Mouse (Mus musculus) forebrain, embryonic 13.5 days (tissue): ENCODE results near the gene Inka2. TPM values are rescaled to one million over a fixed set of nuclear protein-coding genes. Genes with fewer than 3 reads are reported as not detected.

Experiments
- ATAC-seq: fragments of 200-750 bp; cut with Nextera tagmentation; 2 replicates; pipeline ENCODE4 v1.8.0; 2017
- H3K27ac ChIP-seq: fragments of 300-500 bp; sonication (generic); 2 replicates; pipeline ENCODE4 v1.5.1; 2015; ENCODE audit warnings: inconsistent platforms, mild to moderate bottlenecking, moderate library complexity
- H3K27me3 ChIP-seq: fragments of 300-500 bp; sonication (generic); 2 replicates; pipeline ENCODE4 v1.6.1; 2015; ENCODE audit warnings: mild to moderate bottlenecking, inconsistent platforms
- H3K36me3 ChIP-seq: fragments of 300-500 bp; sonication (generic); 2 replicates; pipeline ENCODE4 v1.6.1; 2015; ENCODE audit warnings: mild to moderate bottlenecking, inconsistent platforms; ENCODE audit not compliant: poor library complexity, severe bottlenecking
- H3K4me1 ChIP-seq: fragments of 300-500 bp; sonication (generic); 2 replicates; pipeline ENCODE4 v1.6.1; 2015; ENCODE audit warnings: inconsistent platforms
- H3K4me2 ChIP-seq: fragments of 300-500 bp; sonication (generic); 2 replicates; pipeline ENCODE4 v1.6.1; 2015; ENCODE audit warnings: inconsistent platforms, mild to moderate bottlenecking, moderate library complexity
- H3K4me3 ChIP-seq: fragments of 300-500 bp; sonication (generic); 2 replicates; pipeline ENCODE4 v1.5.1; 2015; ENCODE audit warnings: mild to moderate bottlenecking, inconsistent platforms
- H3K9ac ChIP-seq: fragments of 300-500 bp; sonication (generic); 2 replicates; pipeline ENCODE4 v1.6.1; 2015; ENCODE audit warnings: mild to moderate bottlenecking, inconsistent platforms
- H3K9me3 ChIP-seq: fragments of 300-500 bp; sonication (generic); replicated peaks from 2 replicates; pipeline ENCODE4 v1.6.1; 2016; ENCODE audit warnings: inconsistent platforms
- WGBS: fragments of 180-500 bp; shearing (Covaris S2); methylation state at CpG from one replicate; pipeline ENCODE4 v1.1.7; 2015; 5-methylcytosine and 5-hydroxymethylcytosine counted together
- polyA plus RNA-seq: library from polyadenylated mRNA; unstranded; fragments of >200 nt; fragmentation: Nextera tagmentation; extraction: Ambion mirVana; gene quantifications from 2 replicates; pipeline ENCODE4 v1.2.1, GENCODE M21; 2015

Inka2 gene
- polyA plus RNA-seq = 2.5 and 3.6 TPM in 2 replicates

- Histone ChIP-seq H3K9ac (peak within 1 kb of the TSS; percentile 74), H3K27me3 (peaks cover 27% of the 10 kb centered on the region), H3K4me3 (peak within 1 kb of the TSS; percentile 59), H3K4me1 (peaks cover 34% of the 10 kb centered on the region), H3K27ac (peak within 1 kb of the TSS; percentile 54; the same call in 1 of the 2 replicates), H3K4me2 (peak within 1 kb of the TSS; percentile 99), H3K36me3 (no peaks in the 10 kb centered on the region), H3K9me3 (no peaks in the 10 kb centered on the region)
- WGBS = 2% methylated on average over 37 of the region's 43 CpGs
- ATAC-seq = peak; percentile 98
Measured at GRCm38 (mm10) chr3:105704031-105705008, at the start of gene Inka2. TSS of gene Inka2 (plus strand) at chr3:105704599.

- no peak overlapping the region for H3K4me3 ChIP-seq
- no peaks in the 10 kb centered on the region for H3K4me1 ChIP-seq
- no peak for ATAC-seq
- H3K27ac ChIP-seq = no peak overlapping the region
- H3K4me2 ChIP-seq = no peak overlapping the region
- H3K36me3 ChIP-seq = no peaks in the 10 kb centered on the region
- H3K27me3 ChIP-seq = 0 out of 2 replicates have a peak, but pooled peaks cover 8% of the 10 kb centered on the region
- 93% methylated on average over 11 of the region's 11 CpGs for WGBS
- H3K9me3 ChIP-seq = no peaks in the 10 kb centered on the region
- no peak overlapping the region for H3K9ac ChIP-seq
Measured at GRCm38 (mm10) chr3:105655031-105655585, 49.3 kb upstream of the Inka2 start.

GRCm38 (mm10) chr3:105660530-105660929 lies 43.9 kb upstream of the Inka2 start:
- H3K36me3 ChIP-seq = no peaks in the 10 kb centered on the region
- no peak overlapping the region for H3K9ac ChIP-seq
- no peaks in the 10 kb centered on the region for H3K9me3 ChIP-seq
- ATAC-seq = no peak
- H3K4me3 ChIP-seq = no peak overlapping the region
- no peak overlapping the region for H3K4me2 ChIP-seq
- no peak overlapping the region for H3K27ac ChIP-seq
- WGBS = 79% methylated on average over 2 of the region's 2 CpGs
- H3K27me3 ChIP-seq = no peaks in the 10 kb centered on the region
- no peaks in the 10 kb centered on the region for H3K4me1 ChIP-seq

- Histone ChIP-seq H3K4me1 (no peaks in the 10 kb centered on the region), H3K4me3 (no peak overlapping the region), H3K27me3 (no peaks in the 10 kb centered on the region), H3K9ac (no peak overlapping the region), H3K9me3 (no peaks in the 10 kb centered on the region), H3K27ac (no peak overlapping the region), H3K36me3 (no peaks in the 10 kb centered on the region), H3K4me2 (no peak overlapping the region)
- 83% methylated on average over 8 of the region's 8 CpGs for WGBS
- no peak for ATAC-seq
Measured at GRCm38 (mm10) chr3:105663043-105663442, 41.4 kb upstream of the Inka2 start.

- Histone ChIP-seq H3K9me3 (no peaks in the 10 kb centered on the region), H3K4me2 (no peak overlapping the region), H3K27me3 (no peaks in the 10 kb centered on the region), H3K9ac (no peak overlapping the region), H3K4me1 (no peaks in the 10 kb centered on the region), H3K4me3 (no peak overlapping the region), H3K36me3 (no peaks in the 10 kb centered on the region), H3K27ac (no peak overlapping the region)
- no peak for ATAC-seq
- 86% methylated on average over 9 of the region's 9 CpGs for WGBS
Measured at GRCm38 (mm10) chr3:105665105-105665765, 39.2 kb upstream of the Inka2 start.

GRCm38 (mm10) chr3:105666996-105667523 lies 37.3 kb upstream of the Inka2 start:
- no peak overlapping the region for H3K27ac ChIP-seq
- no peak overlapping the region for H3K4me3 ChIP-seq
- H3K4me2 ChIP-seq = no peak overlapping the region
- H3K9me3 ChIP-seq = no peaks in the 10 kb centered on the region
- H3K9ac ChIP-seq = no peak overlapping the region
- no peaks in the 10 kb centered on the region for H3K36me3 ChIP-seq
- H3K27me3 ChIP-seq = no peaks in the 10 kb centered on the region
- WGBS = 60% methylated on average over 4 of the region's 4 CpGs
- ATAC-seq = no peak
- no peaks in the 10 kb centered on the region for H3K4me1 ChIP-seq

- Histone ChIP-seq H3K9ac (no peak overlapping the region), H3K27me3 (no peaks in the 10 kb centered on the region), H3K9me3 (no peaks in the 10 kb centered on the region), H3K27ac (no peak overlapping the region), H3K36me3 (no peaks in the 10 kb centered on the region), H3K4me2 (no peak overlapping the region), H3K4me3 (no peak overlapping the region), H3K4me1 (no peaks in the 10 kb centered on the region)
- no peak for ATAC-seq
- 36% methylated on average over 9 of the region's 9 CpGs for WGBS
Measured at GRCm38 (mm10) chr3:105668161-105668560, 36.2 kb upstream of the Inka2 start.

GRCm38 (mm10) chr3:105669776-105670175 lies 34.6 kb upstream of the Inka2 start:
- Histone ChIP-seq H3K27ac (no peak overlapping the region), H3K4me1 (no peaks in the 10 kb centered on the region), H3K9ac (no peak overlapping the region), H3K9me3 (no peaks in the 10 kb centered on the region), H3K27me3 (no peaks in the 10 kb centered on the region), H3K4me3 (no peak overlapping the region), H3K36me3 (no peaks in the 10 kb centered on the region), H3K4me2 (no peak overlapping the region)
- 90% methylated on average over 3 of the region's 3 CpGs for WGBS
- no peak for ATAC-seq

GRCm38 (mm10) chr3:105670801-105671200 lies 33.6 kb upstream of the Inka2 start:
- 87% methylated on average over 1 of the region's 1 CpGs for WGBS
- H3K36me3 ChIP-seq = peaks cover under 1% of the 10 kb centered on the region; the same call in 1 of the 2 replicates
- no peak for ATAC-seq

GRCm38 (mm10) chr3:105674595-105675218 lies 29.7 kb upstream of the Inka2 start:
- peaks cover 31% of the 10 kb centered on the region for H3K36me3 ChIP-seq
- peaks cover 6% of the 10 kb centered on the region; the same call in 1 of the 2 replicates for H3K4me1 ChIP-seq
- H3K27ac ChIP-seq = no peak overlapping the region
- peak; percentile 89 for ATAC-seq
- WGBS = 18% methylated on average over 7 of the region's 7 CpGs
- H3K27me3 ChIP-seq = no peaks in the 10 kb centered on the region
- no peak overlapping the region for H3K4me3 ChIP-seq
- no peaks in the 10 kb centered on the region for H3K9me3 ChIP-seq
- H3K4me2 ChIP-seq = no peak overlapping the region
- H3K9ac ChIP-seq = no peak overlapping the region

More at GRCm38 (mm10) chr3:105670801-105671200, 33.6 kb upstream of the Inka2 start:
- Histone ChIP-seq H3K27ac (no peak overlapping the region), H3K9me3 (no peaks in the 10 kb centered on the region), H3K4me1 (peaks cover under 1% of the 10 kb centered on the region; the same call in 1 of the 2 replicates), H3K9ac (no peak overlapping the region), H3K4me2 (no peak overlapping the region), H3K27me3 (no peaks in the 10 kb centered on the region), H3K4me3 (no peak overlapping the region)

- no peak overlapping the region for H3K9ac ChIP-seq
- peaks cover 6% of the 10 kb centered on the region; the same call in 1 of the 2 replicates for H3K4me1 ChIP-seq
- H3K27me3 ChIP-seq = no peaks in the 10 kb centered on the region
- no peaks in the 10 kb centered on the region for H3K9me3 ChIP-seq
- no peak overlapping the region for H3K4me2 ChIP-seq
- H3K4me3 ChIP-seq = no peak overlapping the region
- no peak overlapping the region for H3K27ac ChIP-seq
- no peak for ATAC-seq
- H3K36me3 ChIP-seq = peaks cover 41% of the 10 kb centered on the region
- 36% methylated on average over 2 of the region's 2 CpGs for WGBS
Measured at GRCm38 (mm10) chr3:105675932-105676331, 28.5 kb upstream of the Inka2 start.
